Mouse (Mus musculus): ENCODE data around the gene Gm16506. TPM values are rescaled to one million over a fixed set of nuclear protein-coding genes. Genes with fewer than 3 reads are reported as not detected.
"Not testable (repeated sequence)": the region's sequence is repeated elsewhere in the genome, so short reads cannot be mapped to it uniquely, and the experiment has no call there.

The Gm16506 gene
- not detected for total RNA-seq (2021)
- long read RNA-seq, experiment 1: 0 reads
- long read RNA-seq, experiment 2: 0 reads

GRCm38 (mm10) chr14:43727385-43727784 lies at the start of gene Gm16506:
Gene Gm16506, minus strand, starts transcription at chr14:43727485.
- DNase-seq: not testable (repeated sequence)

- DNase-seq: not testable (repeated sequence)
Measured at GRCm38 (mm10) chr14:43747566-43747965, 20.3 kb upstream of the Gm16506 start, which contains the start of gene Gm6526. Gene Gm6526, plus strand, starts transcription at chr14:43747866.

GRCm38 (mm10) chr14:43697621-43698020 lies 29.7 kb downstream of the Gm16506 start, which contains the start of gene Gm7324:
Gene Gm7324, plus strand, starts transcription at chr14:43697828.
- DNase-seq: not testable (repeated sequence)

GRCm38 (mm10) chr14:43677099-43677498 lies 50.2 kb downstream of the Gm16506 start, which contains the start of gene Gm8165:
Gene Gm8165, minus strand, starts transcription at chr14:43677199.
- DNase-seq: not testable (repeated sequence)

Other genes with a start within 250 kb of the Gm16506 start
- gene Gm5799, start 183.9 kb downstream of the Gm16506 start, total RNA-seq (2021): not detected
- gene Gm17654, start 148.3 kb downstream of the Gm16506 start, total RNA-seq (2021): not detected
- not detected for gene Gm10375, start 119.5 kb downstream of the Gm16506 start, total RNA-seq (2021)
- not detected for gene Gm8165, start 50.3 kb downstream of the Gm16506 start, total RNA-seq (2021)
- gene Gm7324, start 29.7 kb downstream of the Gm16506 start, total RNA-seq (2021): 1 to 10 TPM; 1.1 to 1.2 TPM
- gene Gm6526, start 20.4 kb upstream of the Gm16506 start, total RNA-seq (2021): not detected
- gene Gm8180, start 57.3 kb upstream of the Gm16506 start, total RNA-seq (2021): not detected
- gene Ear1, start 148.0 kb upstream of the Gm16506 start, total RNA-seq (2021): not detected
- gene Ear10, start 196.1 kb upstream of the Gm16506 start, total RNA-seq (2021): not detected
- 1 to 10 TPM; 4.2 to 4.5 TPM for gene Gm8113, start 197.9 kb upstream of the Gm16506 start, total RNA-seq (2021)
- not detected for gene Ang5, start 229.6 kb upstream of the Gm16506 start, total RNA-seq (2021)

All from heart, adult 18-20 months (tissue).